Mouse (Mus musculus): ENCODE data around the gene Il4i1. TPM values are rescaled to one million over a fixed set of nuclear protein-coding genes. Genes with fewer than 3 reads are reported as not detected.
"Not testable (repeated sequence)": the region's sequence is repeated elsewhere in the genome, so short reads cannot be mapped to it uniquely, and the experiment has no call there.

Gene Il4i1
- polyA plus RNA-seq, 1 experiment from 2014 or later = 0.78 TPM

- Histone ChIP-seq H3K4me1 (replicated peaks) (peaks cover 49% of the 10 kb centered on the region), H3K4me3 (replicated peaks) (peak overlapping the region; percentile 96), H3K27ac (peak overlapping the region; percentile 100), H3K36me3 (peaks cover 12% of the 10 kb centered on the region), H3K4me2 (replicated peaks) (peak overlapping the region; percentile 66), H3K27me3 (replicated peaks) (no peaks in the 10 kb centered on the region), H3K9ac (peak overlapping the region; percentile 96), H3K9me3 (no peaks in the 10 kb centered on the region)
- ATAC-seq = peak; percentile 73
- WGBS = under 1% methylated on average over 105 of the region's 108 CpGs
Observed at GRCm38 (mm10) chr7:44868919-44869696, 52.9 kb downstream of the Il4i1 start.

GRCm38 (mm10) chr7:44869697-44870528 lies 53.7 kb downstream of the Il4i1 start, which contains the start of gene Ptov1:
Ptov1 (minus strand) TSS chr7:44869788.
- H3K27ac ChIP-seq = peak within 1 kb of the TSS; percentile 100
- H3K36me3 ChIP-seq = peaks cover 4% of the 10 kb centered on the region
- H3K4me2 ChIP-seq (replicated peaks) = peak within 1 kb of the TSS; percentile 66
- H3K27me3 ChIP-seq (replicated peaks) = no peaks in the 10 kb centered on the region
- peak; percentile 93 for ATAC-seq
- H3K9me3 ChIP-seq = no peaks in the 10 kb centered on the region
- H3K4me1 ChIP-seq (replicated peaks) = peaks cover 45% of the 10 kb centered on the region
- H3K9ac ChIP-seq = peak within 1 kb of the TSS; percentile 96
- 3% methylated on average over 29 of the region's 29 CpGs for WGBS
- peak within 1 kb of the TSS; percentile 96 for H3K4me3 ChIP-seq (replicated peaks)

DNA sequence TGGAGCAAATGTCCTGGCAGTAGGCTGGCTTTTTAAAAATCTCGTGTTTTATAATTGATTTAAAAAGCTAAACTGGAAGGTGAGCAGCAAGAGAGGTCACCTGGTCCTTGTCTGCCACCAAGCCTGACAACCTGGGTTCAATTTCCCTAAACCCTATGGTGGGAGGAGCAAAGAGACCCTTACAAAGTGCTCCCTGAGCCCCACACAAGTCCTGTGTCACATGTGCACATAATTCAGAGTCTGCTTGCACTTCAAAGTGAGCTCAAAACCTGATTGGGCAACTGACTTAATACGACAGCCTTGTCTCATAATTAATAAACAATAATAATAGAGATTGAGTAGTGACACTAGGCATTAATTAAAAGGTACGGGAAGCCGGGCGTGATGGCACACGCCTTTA lies 54.4 kb downstream of the Il4i1 start:
- no peak for ATAC-seq
- Histone ChIP-seq H3K27me3 (replicated peaks) (no peaks in the 10 kb centered on the region), H3K36me3 (no peaks in the 10 kb centered on the region), H3K4me1 (replicated peaks) (peaks cover 38% of the 10 kb centered on the region), H3K27ac (peak overlapping the region; percentile 100), H3K4me2 (replicated peaks) (peak overlapping the region; percentile 66), H3K9ac (no peak overlapping the region), H3K4me3 (replicated peaks) (peak overlapping the region; percentile 96; the same call in 1 of the 2 replicates), H3K9me3 (no peaks in the 10 kb centered on the region)
- 80% methylated on average over 6 of the region's 6 CpGs for WGBS

DNA sequence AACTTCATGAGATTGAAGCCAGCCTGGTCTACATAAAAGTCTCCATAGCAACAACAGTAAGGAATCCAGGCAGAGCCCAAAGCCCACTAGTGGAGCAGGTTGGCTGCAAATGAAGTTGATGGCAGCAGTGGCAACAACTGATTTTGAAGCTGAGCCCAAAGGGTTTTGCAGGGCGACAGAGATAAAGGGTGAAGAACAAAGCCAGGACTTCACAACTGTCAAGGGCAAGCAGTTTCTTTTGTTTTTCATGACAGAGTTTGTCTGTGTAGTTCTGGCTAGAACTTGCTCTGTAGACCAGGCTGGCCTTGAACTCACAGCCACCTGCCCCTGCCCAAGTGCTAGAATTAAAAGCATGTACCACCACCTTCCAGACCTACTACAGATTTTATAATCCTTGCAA lies 55.0 kb downstream of the Il4i1 start:
- H3K4me1 ChIP-seq (replicated peaks) = peaks cover 32% of the 10 kb centered on the region
- H3K27ac ChIP-seq = no peak overlapping the region
- H3K4me3 ChIP-seq (replicated peaks) = no peak overlapping the region
- H3K4me2 ChIP-seq (replicated peaks) = no peak overlapping the region
- no peak overlapping the region for H3K9ac ChIP-seq
- no peak for ATAC-seq
- no peaks in the 10 kb centered on the region for H3K27me3 ChIP-seq (replicated peaks)
- H3K9me3 ChIP-seq = no peaks in the 10 kb centered on the region
- H3K36me3 ChIP-seq = no peaks in the 10 kb centered on the region
- WGBS = 85% methylated on average over 1 of the region's 1 CpGs

GRCm38 (mm10) chr7:44871774-44872173 lies 55.6 kb downstream of the Il4i1 start:
- not testable (repeated sequence) for H3K4me3 ChIP-seq (replicated peaks); ATAC-seq; H3K9me3 ChIP-seq; H3K27me3 ChIP-seq (replicated peaks); H3K27ac ChIP-seq; H3K4me2 ChIP-seq (replicated peaks); H3K9ac ChIP-seq; H3K36me3 ChIP-seq
- peaks cover 26% of the 10 kb centered on the region for H3K4me1 ChIP-seq (replicated peaks)
- 90% methylated on average over 2 of the region's 2 CpGs for WGBS

DNA sequence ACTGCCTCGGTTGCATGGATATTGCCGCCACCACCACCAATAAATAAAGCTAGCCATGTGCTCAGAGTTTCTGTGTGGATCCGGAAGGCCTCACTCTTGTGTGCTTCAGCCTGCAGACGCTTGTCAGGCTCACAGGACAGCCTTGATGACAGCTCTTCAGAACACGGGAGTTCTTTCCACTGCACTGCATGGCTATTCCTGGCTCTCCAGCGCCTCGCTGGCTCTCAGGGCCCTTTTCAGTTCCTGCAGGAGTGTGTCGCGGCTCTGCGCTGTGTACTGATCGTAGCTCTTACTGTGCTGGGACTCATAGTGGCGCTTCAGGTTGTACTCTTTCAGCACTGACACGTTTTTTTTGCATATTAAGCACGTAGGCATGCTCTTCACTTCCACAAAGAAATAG lies 61.6 kb downstream of the Il4i1 start:
- Histone ChIP-seq H3K27me3 (replicated peaks) (no peaks in the 10 kb centered on the region), H3K36me3 (peaks cover 47% of the 10 kb centered on the region), H3K27ac (no peak overlapping the region), H3K4me2 (replicated peaks) (no peak overlapping the region), H3K9me3 (no peaks in the 10 kb centered on the region), H3K9ac (no peak overlapping the region), H3K4me1 (replicated peaks) (peaks cover 4% of the 10 kb centered on the region; the same call in 1 of the 2 replicates), H3K4me3 (replicated peaks) (no peak overlapping the region)
- 90% methylated on average over 14 of the region's 14 CpGs for WGBS
- ATAC-seq = no peak

DNA sequence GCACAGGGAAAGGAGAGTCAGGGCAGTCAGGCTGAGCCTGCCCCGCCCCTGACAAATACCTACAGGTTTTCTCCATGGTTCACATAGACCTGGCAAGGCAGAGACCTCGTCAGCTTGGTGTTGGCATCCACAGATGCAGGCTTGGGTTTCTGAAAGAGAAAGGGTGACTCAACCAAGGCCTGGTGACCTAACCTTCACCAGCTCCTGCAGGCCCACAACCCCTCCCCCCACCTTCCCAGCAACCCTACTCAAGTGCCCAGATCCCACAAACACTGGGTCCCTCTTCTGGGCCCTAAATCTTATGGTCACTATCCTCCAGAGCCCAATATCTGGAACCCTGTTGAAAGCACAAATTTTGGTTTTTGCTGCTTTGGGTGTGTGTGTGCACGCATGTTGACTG lies 66.8 kb downstream of the Il4i1 start:
- H3K9ac ChIP-seq = no peak overlapping the region
- 89% methylated on average over 3 of the region's 3 CpGs for WGBS
- H3K9me3 ChIP-seq = no peaks in the 10 kb centered on the region
- H3K4me1 ChIP-seq (replicated peaks) = no peaks in the 10 kb centered on the region
- no peak overlapping the region for H3K27ac ChIP-seq
- ATAC-seq = no peak
- peaks cover 56% of the 10 kb centered on the region for H3K36me3 ChIP-seq
- no peak overlapping the region for H3K4me3 ChIP-seq (replicated peaks)
- H3K4me2 ChIP-seq (replicated peaks) = no peak overlapping the region
- H3K27me3 ChIP-seq (replicated peaks) = no peaks in the 10 kb centered on the region

DNA sequence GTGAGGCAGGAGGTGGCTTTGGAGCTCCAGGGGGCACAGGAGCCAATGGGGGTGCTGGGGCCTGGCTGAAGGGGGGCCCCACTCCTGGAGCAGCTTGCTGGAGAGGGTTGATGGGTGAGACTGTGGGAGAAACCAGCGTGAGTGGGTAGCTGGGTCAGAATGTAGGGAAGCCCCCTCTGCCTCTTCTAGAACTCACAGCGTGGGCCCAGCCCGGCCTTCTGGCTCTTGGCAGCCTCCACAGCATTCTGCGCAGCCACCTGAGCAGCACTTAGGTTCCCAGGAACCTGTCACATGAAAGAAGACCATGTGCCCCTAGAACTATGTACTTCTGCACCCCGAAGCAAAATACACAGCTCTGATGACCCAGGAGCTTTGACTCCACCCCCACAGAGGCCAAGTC lies 68.5 kb downstream of the Il4i1 start:
- H3K27me3 ChIP-seq (replicated peaks) = no peaks in the 10 kb centered on the region
- no peaks in the 10 kb centered on the region for H3K4me1 ChIP-seq (replicated peaks)
- H3K4me2 ChIP-seq (replicated peaks) = no peak overlapping the region
- H3K27ac ChIP-seq = no peak overlapping the region
- peaks cover 53% of the 10 kb centered on the region for H3K36me3 ChIP-seq
- no peak for ATAC-seq
- no peak overlapping the region for H3K9ac ChIP-seq
- no peak overlapping the region for H3K4me3 ChIP-seq (replicated peaks)
- no peaks in the 10 kb centered on the region for H3K9me3 ChIP-seq
- 96% methylated on average over 5 of the region's 5 CpGs for WGBS

DNA sequence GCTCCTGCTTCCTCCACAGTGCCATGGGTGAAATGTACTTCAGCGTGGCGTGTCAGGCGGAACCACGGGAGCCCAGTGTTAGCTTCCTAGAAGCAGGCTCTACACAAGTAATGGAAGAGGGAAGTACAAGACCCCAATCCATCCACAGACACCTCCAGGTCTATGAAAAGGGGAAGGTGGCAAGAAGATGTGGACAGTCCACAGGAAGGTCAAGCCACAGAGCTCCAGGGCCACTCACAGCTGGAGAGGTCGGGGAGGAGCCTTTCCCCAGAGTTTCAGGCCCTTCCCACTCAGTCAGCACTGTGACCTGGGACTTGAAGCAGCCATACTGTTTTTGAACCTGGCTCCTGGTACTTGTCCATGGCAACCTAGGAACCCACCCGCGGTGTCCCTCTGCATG lies 70.8 kb downstream of the Il4i1 start:
- no peak overlapping the region for H3K4me2 ChIP-seq (replicated peaks)
- no peak for ATAC-seq
- H3K27ac ChIP-seq = no peak overlapping the region
- no peak overlapping the region for H3K9ac ChIP-seq
- WGBS = 87% methylated on average over 7 of the region's 7 CpGs
- no peak overlapping the region for H3K4me3 ChIP-seq (replicated peaks)
- peaks cover 11% of the 10 kb centered on the region for H3K4me1 ChIP-seq (replicated peaks)
- H3K27me3 ChIP-seq (replicated peaks) = no peaks in the 10 kb centered on the region
- H3K36me3 ChIP-seq = peaks cover 34% of the 10 kb centered on the region
- no peaks in the 10 kb centered on the region for H3K9me3 ChIP-seq

DNA sequence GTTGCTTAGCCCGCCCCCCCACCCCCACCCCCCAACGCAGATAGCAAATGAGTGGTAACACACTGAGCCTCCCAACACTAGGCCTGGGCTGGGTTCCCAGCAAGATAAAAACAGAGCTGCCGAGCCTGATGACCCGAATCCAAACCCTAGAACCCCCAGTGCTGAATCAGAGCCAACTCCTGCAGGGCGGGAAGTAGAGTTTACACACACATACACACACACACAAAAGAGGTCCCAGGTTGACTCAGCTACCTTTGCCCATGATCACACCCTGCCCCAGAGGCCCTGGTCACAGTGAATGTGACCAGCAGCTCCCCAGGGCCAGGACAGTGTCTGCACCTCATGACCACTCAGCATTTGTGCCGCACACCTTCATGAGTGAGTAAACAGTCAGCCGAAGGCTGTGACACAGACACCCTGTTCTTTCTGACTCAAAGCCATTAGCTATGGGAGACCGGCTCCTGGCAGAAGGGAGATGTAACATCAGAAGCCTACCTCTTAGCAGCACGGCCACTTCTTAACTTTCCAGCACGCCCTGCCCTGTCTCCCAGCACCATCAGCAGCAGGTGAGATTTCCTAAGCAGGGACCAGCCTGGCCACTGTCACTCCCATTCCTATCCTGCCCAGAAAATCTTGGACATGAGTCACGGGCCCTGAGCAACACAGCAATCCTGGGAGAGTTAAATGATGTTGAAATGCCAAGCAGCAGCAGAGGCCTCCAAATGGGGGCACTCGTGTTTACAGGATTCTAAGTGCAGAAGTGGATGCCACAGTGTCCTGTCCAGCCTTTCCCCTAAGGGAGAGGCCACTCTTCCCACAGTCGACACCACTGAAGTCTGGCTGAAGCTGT lies 72.3 kb downstream of the Il4i1 start:
- ATAC-seq = no peak
- H3K27me3 ChIP-seq (replicated peaks) = no peaks in the 10 kb centered on the region
- no peaks in the 10 kb centered on the region for H3K9me3 ChIP-seq
- no peak overlapping the region for H3K4me2 ChIP-seq (replicated peaks)
- WGBS = 85% methylated on average over 13 of the region's 13 CpGs
- peaks cover 27% of the 10 kb centered on the region for H3K36me3 ChIP-seq
- H3K27ac ChIP-seq = no peak overlapping the region
- peaks cover 15% of the 10 kb centered on the region for H3K4me1 ChIP-seq (replicated peaks)
- no peak overlapping the region for H3K9ac ChIP-seq
- H3K4me3 ChIP-seq (replicated peaks) = no peak overlapping the region

- Histone ChIP-seq H3K4me2 (replicated peaks) (peak overlapping the region; percentile 81; the same call in 1 of the 2 replicates), H3K9ac (no peak overlapping the region), H3K27ac (no peak overlapping the region), H3K4me1 (replicated peaks) (peaks cover 16% of the 10 kb centered on the region), H3K4me3 (replicated peaks) (no peak overlapping the region), H3K9me3 (no peaks in the 10 kb centered on the region), H3K27me3 (replicated peaks) (no peaks in the 10 kb centered on the region), H3K36me3 (peaks cover 13% of the 10 kb centered on the region)
- WGBS = 76% methylated on average over 7 of the region's 7 CpGs
- no peak for ATAC-seq
Observed at GRCm38 (mm10) chr7:44890180-44890579, 74.0 kb downstream of the Il4i1 start.

Measured in intestine, embryonic 15.5 days (tissue).